Mouse (Mus musculus) kidney, postnatal 10 days (tissue): Measurements from ENCODE around the gene Sf3a1.
"Not testable (repeated sequence)": the region's sequence is repeated elsewhere in the genome, so short reads cannot be mapped to it uniquely, and the experiment has no call there.

Experiments used
- DNase-seq: peaks from one replicate; pipeline ENCODE4 v3.0.0; 2021; ENCODE audit warnings: mixed read lengths

Gene Sf3a1

DNA sequence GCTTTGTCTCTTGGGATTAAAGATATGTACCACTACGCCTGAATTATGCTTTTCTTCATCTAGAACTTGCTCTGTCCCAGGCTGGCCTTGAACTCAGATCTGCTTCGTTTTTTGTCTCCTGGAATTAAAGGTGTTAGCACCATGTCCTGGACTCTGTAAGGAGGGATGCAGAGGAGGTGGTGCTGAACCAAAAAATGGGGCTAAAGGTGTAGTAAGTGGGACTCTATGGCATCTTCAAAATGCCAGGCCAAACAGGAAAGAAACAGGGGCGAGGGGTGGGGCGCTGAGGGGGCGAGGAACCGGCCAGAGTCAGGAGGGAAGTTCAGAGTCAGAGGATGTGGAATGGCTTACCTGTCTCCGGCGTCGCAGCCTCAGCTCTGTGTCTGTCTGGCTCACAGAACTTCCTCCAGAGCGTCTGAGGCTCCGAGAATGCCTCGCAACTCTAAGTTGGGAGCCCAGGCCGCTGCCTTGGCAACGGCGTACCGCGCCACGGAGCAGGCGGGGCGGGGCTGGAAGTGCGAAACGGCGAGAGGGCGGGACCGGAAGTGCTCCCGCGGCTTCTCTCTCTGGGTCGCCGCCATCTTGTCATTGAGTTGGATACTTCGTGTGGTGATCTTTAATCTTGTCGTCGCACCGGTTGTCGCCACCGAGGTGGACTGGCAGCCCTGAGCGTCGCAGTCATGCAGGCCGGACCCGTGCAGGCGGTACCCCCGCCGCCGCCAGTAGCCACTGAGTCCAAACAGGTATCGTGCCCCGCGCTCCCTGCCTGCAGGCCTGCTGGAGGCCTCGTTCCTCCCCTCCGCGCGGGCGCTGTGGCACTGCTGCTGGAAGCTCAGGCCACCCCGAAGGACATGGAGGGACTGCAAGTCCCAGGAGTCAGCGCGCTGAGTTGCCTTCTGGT is at the start of gene Sf3a1, which contains the start of gene Ccdc157:
Sf3a1 (plus strand) TSS at position 543 of the 901 bp plus-strand sequence.
Ccdc157 (minus strand) TSS at position 486 of the 901 bp plus-strand sequence.
- peak; percentile 97 for DNase-seq

DNA sequence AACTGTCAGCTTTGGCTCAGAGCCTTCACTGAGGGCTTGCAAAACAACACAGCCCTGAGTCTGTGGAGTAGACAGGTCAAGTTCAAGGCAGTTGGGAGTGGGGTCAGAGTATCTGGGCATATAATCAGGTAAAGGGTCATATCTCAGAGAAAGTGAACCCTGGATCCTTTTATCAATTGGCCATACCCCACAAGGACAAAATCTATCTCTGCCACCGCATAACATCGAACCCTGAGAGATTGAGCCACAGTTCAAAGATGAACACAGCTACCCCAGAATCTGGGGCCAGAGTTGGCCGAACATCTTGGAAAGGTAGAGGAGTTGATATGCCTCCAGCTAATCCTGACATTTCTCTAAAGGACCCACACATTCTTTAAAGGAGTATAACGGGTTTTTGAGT is 48.1 kb upstream of the Sf3a1 start:
- no peak for DNase-seq

DNA sequence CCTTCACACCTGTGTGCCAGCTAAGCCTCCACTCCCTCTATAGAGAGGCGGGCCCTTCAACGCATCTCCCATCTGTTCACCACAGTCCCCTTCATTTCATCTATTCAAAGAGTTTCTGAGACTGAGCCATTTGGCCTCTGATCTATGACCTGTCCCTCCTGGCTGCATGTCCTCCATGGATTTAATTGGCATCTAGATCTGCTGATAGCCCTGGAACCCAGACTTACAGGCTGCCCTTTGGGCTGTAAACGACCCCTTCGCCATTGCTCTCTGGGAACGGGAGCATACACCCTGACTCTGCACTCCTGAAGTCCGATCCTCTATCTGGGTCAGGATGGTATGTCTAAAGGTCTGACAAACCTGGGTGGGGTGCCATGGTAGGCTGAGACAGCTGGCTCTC is 47.3 kb upstream of the Sf3a1 start:
- no peak for DNase-seq

DNA sequence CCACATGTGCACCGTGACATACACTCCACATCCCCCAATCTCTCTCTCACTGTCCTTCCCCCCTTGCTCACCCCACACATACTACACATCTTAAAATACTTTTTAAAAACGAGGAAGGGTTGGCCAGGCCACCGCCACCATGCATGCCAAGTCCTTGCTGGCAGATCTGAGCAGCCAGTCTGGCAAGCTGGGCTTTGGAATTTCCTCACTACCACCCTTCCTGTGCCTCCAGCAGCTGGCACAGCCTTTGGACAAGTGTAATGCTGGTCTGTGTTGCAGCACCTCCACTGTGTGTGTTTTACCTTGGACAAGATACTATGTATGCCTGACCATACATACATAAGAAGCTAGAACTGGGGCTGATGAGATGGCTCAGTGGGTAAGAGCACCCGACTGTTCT is 46.7 kb upstream of the Sf3a1 start:
- no peak for DNase-seq

DNA sequence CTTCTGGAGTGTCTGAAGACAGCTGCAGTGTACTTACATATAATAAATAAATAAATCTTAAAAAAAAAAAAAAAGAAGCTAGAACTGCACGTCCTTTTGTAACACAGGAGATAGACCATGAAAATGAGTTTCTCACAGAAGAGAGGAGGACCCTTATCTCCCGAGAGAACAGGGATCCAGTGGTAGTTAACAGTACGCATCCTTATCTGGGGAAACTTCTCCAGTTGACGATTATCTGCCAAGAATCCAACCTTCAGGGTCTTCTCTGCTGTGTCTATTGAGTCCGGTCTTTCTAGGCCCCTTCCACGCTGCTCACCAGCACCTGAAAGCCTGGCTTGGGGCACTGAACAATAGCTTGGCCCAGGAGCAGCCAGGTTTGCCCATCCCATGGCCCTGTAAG is 46.2 kb upstream of the Sf3a1 start:
- DNase-seq, result no peak

DNA sequence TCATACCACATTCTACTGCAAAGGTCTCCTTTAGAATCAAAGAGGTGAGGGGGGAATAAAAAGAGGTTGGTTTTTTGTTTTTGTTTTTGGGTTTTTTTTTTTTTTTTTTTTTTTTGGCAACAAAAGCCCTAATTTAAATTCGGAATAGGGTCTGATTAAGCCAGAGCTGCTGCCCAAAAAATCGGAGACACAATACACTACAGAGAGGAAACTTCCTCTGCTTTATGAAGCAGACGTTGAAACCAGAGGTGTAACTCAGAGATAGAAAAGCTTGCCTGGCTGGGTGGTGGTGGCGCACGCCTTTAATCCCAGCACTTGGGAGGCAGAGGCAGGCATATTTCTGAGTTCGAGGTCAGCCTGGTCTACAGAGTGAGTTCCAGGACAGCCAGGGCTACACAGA is 45.6 kb upstream of the Sf3a1 start:
- not testable (repeated sequence) for DNase-seq

DNA sequence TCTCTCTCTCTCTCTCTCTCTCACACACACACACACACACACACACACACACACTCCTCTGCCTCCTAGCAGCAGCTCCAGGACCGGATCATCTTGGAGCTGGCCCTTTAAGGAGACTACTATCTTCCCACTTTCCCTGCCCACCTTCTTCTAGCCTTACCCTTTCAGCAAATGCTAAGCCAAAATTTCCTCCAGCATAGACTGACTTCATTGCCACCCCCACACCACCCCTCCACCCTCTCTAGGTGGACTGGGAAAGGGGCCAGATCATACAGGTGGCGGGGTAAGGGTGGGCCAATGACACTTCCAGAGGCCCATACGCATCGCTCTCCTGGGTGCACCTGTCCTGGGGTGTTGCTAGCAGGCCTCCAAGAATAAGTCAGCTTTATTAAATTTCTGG is 44.7 kb upstream of the Sf3a1 start:
- DNase-seq, result no peak

DNA sequence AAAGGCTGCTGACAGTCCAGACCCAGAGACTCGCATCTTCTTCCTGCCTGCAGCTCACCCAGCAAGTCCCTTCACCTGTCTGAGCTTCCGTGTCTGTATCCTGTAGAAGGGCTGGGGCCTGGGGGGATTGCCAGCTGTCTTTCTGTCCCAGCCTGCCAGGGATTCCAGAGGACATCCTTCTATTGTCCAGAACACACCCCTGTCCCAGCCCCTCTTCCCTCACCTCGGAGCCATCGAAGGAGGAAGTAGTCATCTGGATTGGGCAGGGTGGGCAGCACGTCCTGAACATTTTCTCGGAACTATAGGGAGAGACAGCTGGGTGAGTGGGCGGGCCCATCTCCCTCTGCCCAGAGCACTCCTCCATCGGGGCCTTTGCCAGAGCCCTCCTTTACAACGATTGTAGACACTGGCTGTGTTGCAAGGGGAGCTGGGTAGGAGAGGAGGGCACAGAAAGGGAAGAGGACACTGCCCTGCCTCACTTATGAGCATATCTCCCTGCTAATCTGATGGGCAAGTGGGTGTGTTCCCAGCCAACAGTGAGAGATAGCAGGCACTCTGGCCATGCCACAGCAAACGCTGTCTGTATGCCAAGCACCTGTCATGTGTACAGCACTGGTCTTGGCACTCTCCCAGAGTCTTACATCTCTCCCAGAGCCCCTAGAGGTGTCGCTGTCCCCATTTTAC is 43.5 kb upstream of the Sf3a1 start:
- DNase-seq, result no peak

DNA sequence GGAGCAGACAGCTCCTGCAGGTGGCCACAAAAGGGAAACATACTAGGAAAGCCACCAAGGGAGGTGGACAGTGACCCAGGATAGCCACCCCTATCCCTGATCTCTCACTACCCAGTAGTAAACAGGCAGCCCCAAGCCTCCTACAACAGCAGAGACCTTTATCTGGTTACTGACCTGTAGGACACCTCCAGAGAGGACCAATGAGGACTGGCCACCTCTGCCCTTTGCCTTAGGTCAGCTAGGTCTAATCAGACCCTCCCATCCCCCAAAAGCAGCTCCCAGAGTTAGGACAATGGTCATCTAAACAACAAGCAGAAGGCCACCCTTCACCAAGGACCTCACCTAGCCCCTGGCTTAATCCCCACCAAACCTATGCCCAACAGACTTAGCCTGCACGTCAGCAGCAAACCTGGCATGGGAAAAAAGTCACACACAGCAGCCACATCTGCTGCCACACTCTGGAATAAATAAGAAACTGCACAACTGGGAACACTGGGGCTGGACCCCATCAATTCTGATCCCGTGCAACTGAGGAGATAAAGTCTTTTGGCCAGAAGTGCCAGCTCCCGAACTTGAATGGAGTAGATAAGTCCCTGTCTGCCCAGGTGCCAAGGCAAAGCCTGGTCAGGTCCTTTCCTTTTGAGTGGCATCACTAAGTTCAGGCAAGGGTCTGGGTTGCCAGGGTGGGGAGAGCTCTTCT is 42.6 kb upstream of the Sf3a1 start:
- no peak for DNase-seq

DNA sequence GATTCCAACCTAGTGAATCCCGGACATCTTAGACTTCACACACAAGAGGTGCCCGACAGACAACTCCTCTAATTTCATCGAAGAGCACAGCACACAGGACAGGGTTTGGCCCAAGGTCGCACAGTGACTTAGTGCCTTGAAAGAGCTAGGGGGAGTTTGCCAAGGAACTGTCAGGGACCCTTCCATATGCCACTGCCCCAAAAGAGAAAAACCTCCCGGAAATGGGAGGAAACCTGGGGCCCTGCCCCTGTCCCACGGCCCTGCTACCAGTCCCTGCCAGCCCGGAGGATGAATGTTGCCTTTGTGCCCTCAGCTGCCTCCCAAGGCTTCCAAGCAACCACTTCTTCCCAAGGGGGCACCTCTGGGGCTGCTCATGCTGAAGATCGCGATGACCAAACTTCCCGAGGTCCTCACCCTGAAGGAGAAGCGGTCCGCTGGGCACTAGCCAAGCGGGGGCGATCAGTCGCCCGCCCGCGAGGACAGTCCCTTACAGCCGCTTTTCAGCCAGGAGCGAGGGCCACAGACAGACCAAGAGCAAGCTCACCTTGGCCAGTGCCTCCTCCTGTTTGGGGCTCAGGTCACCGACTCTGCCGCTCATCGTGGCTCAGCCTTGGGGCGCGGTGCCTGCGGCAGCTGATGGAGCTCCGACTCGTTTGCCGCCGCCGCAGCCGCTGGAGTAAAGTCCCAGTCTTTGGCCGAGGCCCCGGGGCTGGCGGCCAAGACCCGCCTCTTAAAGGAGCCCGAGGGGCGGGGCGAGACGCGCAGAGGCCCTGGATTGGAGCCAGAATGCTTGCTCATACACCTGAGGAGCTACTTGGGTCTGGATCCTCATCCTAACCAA is 41.8 kb upstream of the Sf3a1 start:
- peak; percentile 85 for DNase-seq

DNA sequence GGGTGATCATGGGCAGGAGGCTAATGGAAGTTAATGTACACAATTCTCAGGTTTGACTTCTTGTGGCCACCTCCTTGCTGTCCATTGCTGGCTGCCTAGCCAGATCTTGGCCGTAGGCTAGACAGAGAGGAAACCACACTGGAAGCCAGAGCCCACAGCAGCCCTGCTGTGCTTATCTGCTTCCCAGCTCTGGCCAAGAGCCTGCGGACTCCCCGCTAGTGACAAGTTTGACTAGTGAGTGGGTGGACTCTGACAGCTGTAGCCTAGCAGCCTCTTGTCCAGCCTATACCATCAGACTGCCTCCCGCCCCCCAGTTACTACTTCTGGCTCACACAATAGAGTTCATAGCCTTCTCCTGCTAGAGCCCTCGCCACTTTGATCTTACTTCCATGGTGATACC is 40.5 kb upstream of the Sf3a1 start:
- no peak for DNase-seq

DNA sequence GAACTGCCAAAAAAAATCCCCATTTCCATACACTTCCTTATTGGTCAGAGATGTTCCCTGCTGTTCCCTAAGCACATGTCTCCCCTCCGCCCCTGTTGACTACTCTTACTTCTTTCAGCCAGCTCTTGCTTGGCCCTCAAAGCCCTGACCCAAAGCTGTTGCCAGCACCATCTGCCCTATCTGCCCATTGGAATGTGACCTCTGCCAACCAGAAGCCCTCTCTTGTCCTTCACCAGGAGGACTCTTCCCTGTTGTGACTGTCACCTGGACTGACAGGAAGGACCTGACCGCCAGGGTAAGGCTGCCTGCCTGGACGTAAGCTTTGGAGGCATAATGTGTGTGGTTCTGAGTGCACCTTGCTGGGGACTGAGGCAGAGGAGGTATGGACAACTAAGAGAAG is 38.5 kb upstream of the Sf3a1 start:
- DNase-seq, result no peak

DNA sequence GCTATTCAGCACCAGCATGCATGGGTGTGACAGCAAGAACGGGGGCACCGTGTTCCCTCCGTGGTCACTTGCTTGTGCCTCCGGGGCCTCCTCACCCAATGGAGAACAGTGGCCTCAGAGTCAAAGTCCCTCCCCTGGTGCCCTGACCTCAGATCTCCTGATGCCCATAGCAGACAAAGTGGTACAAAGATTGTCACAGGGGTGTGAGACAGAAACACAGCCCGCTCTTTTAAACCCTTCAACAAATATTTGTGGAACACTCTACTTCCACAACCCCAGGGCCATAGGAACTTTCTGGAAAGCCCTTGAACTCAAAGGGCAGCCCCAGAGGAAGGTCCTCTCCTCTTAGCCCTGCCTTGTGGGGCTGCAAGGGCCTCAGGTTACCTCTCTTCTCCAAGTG is 37.9 kb upstream of the Sf3a1 start:
- DNase-seq, result no peak

DNA sequence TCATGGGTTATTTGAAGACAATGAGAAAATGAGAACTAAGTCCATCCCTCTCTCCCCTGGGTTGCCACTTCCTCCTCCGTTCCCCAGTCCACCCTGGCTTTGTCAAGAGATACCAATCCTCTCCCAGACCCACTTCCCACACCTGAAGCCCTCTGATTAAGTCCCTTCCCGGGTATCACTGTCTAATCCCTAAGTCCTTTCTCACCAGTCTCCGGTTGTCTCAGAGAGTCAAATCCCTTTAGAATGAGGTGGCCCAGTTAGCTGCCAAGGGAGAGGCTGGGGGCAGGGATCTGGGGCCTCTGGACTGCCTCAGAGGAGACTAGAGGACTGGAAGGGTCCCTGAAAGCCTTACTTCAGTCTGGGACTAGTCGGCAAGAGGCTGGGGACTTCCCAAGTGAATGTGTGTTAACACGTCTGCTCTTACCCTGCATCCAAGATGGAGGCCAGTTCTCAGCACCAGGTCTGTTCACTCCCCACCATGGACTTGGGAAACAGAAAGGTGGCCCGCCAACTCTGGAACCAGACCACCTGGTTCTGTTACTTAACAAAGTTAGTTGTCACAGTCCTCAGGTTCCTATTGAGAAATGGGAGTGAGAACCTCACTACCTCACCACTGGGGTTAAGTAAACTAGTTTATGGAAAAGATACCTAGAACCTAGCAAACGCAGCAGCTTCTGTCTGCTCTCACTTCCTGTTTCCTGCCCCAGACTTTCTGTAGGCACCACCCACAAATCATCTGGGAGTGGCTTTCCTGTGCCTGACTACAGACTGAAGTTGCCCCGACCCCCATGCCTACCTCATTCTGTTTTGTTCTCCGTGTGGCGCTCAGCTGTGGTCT is 37.2 kb upstream of the Sf3a1 start, which contains the start of gene Sec14l2:
Sec14l2 (minus strand) TSS at position 674 of the 838 bp plus-strand sequence.
- DNase-seq, result no peak

DNA sequence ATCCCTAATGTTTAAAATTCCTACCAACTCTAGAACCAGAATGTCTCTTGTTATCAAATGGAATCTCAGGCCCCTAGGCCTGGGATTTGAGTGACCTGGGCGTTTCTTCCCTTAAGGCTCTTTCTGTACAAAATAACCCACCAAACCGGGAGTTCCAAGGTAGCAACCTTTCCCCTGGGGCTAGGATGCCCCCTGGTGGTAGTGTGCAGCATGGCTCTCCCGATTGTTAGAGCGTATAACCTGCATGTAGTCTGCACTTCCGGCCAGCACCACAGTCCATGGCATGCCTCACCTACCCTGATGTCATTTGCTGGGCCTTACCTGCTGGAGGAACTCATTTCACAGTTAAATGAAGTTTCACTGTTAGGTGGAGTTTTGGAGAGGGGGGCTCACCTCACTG is 36.2 kb upstream of the Sf3a1 start:
- DNase-seq, result no peak

DNA sequence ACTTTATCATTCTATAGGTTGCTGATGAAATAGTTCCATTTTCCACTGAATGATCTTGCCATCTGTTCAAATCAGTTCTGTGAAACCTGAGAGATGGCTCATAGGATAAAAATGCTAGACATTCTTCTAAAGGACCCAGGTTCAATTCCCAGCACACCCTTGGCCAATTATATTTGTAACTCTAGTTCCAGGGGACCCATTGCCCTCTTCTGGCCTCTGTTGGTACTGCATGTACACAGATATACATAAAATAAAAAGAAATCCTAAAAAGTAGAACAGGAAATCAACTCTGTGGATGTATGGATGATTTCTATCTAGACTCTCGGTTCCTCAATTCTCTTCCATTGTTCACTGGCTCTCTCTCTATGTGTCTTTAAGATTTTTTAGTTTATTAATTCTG is 33.1 kb upstream of the Sf3a1 start:
- no peak for DNase-seq

DNA sequence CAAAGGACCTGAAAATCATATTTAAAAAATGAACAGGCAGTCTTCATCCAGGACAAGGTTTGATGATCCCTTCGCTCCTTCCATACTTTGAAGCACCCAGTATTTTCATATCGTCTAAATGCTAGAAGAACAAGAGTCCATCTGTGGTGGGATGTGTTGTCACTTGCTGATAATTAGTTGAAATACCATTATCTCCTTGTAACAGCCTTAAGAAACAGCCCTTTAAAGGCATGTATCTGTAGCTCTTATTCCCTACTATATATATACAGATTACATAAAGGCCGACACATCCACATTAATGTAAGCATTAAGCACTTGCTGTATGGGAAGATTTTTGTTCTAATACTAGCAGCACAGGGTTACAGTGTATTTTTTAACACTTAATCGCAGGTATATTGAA is 31.7 kb upstream of the Sf3a1 start:
- not testable (repeated sequence) for DNase-seq

DNA sequence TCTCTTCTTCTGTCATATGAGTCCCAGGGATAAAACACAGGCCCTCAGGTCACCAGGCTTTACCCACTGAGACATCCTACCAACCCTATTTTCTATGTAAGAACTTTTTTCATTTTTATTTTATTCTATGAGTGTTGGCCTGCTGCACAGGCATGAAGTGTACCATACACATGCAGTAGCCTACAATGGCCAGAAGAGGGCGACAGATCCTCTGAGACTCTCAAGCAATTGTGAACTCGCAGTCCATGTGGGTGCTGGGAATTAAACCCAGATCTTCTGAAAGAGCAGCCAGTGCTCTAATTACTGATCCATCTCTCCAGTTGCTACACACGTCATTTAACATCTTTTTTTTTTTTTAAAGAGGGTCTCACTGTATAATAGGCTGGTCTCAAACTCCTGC is 26.7 kb upstream of the Sf3a1 start:
- DNase-seq, result no peak

DNA sequence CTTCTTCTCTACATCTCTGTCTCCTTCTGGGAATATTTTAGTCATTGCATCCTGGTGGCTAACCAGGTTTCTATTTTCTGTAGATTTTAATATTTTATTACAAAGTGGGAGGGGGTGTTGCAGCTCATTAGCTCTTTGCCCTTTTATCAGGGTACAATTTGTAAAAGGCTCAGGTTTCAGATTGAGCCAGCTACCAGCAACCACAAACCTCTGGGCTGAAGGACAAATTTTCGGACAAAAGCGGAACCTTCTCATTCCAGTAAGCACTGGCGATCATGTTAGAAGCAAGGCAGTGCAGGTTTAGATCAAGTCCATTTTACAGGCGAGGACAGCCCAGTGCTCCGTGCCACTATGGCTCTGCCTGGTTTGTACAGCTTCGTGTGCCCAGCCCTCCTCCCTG is 25.8 kb upstream of the Sf3a1 start:
- DNase-seq, result no peak

DNA sequence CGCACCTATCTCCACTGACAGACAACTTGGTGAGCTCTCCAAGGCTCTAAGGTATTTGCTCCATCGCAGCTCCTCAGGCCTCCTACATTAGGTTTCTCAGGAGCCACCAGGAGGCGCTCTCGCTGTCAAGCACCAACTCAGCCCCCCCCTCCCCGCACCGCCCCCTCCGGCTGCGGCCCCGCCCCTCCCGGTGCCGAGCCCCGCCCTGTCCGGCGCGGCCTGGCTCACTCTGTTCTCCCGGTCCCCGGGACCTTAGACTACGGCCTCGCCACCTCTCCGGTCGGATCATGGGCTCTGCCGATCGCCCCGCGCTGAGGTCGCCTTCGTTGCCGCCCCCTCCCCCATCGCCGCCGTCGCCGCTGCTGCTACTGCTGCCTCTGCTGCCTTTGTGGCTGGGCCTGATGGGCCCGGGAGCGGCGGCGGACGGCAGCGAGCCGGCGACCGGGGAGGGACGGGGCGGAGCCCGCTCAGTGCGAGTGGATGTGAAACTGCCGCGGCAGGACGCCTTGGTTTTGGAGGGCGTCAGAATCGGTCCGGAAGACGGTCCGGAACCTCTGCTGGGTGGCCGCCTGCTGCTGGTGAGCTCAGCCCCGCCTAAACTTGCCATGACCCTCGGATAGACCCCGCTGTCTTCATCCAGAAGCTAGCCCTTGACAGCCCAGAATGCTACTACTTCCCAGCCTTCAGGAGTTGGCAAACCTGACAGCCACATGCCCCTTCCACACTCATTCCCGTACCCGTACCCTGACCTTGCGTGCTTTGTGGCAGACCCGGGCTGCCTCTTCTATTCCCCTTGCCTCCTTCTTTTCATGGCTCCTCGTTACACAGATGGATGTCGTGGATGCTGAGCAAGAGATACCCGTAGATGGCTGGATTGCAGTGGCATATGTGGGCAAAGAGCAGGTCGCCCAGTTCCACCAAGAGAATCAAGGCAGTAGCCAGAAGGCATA is 24.9 kb upstream of the Sf3a1 start, which contains the start of gene Rnf215:
Rnf215 (plus strand) TSS at position 217 of the 950 bp plus-strand sequence.
- peak; percentile 97 for DNase-seq
